Mouse (Mus musculus): ENCODE measurements around the gene Tspan31. TPM values are rescaled to one million over a fixed set of nuclear protein-coding genes. Genes with fewer than 3 reads are reported as not detected.
"Not testable (repeated sequence)": the region's sequence is repeated elsewhere in the genome, so short reads cannot be mapped to it uniquely, and the experiment has no call there.

Tspan31 gene
- polyA plus RNA-seq, 1 experiment from 2014 or later, result 148 TPM

GRCm38 (mm10) chr10:127071203-127071602 lies 1.1 kb upstream of the Tspan31 start:
- ATAC-seq (ENCODE audit: low FRiP score), result no peak
- Histone ChIP-seq H3K9ac (peak overlapping the region; percentile 77; the same call in 1 of the 2 replicates), H3K27me3 (peaks cover 14% of the 10 kb centered on the region), H3K4me2 (replicated peaks) (peak overlapping the region; percentile 96), H3K36me3 (peaks cover 22% of the 10 kb centered on the region), H3K4me1 (peaks cover 29% of the 10 kb centered on the region), H3K27ac (no peak overlapping the region), H3K9me3 (replicated peaks) (no peaks in the 10 kb centered on the region), H3K4me3 (peak overlapping the region; percentile 58)
- WGBS, result 78% methylated on average over 9 of the region's 9 CpGs

DNA sequence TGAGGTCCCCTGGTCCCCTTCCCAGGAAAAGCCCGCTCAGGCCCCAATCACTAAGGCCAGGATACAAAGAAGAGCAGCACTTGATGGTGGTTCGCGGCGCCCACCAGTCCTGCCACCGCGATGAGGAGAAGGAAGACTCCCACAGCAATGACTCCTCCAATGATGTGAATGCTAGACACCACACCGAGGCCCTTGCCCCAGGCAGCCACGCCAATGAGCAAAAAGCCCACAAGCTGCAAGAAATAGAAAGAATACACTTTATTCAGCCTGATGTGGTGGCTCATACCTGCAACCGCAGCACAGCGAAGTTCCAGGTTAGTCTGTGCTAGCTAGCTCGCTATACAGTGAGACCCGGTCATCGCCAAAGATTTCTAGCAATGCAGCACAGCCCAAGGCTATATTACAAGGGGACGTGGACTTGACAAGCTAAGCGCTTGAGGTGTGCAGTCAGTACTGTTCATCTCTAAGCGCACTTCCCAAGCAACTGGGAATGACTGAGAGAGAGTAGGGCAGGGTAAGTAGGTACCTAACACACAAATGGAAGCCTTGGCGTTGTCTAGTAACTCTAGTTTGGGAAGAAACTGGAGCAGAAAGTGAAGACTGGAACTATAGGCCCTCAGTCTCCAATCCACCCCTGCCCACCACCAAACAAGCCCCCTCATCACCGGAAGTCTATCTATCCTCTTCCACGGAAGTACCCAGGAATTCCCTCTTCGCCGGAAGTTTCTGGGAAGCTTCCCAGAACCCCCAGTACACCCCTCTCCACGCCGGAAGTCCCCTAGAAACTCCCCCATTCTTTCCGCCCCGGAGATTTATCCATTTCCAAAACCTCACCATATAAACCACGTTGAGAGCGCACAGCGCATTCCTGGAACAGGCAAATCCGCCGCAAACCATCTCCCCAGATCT lies 529 bp downstream of the Tspan31 start:
- Histone ChIP-seq H3K27me3 (no peaks in the 10 kb centered on the region), H3K9ac (peak overlapping the region; percentile 76), H3K9me3 (replicated peaks) (no peaks in the 10 kb centered on the region), H3K4me2 (replicated peaks) (peak overlapping the region; percentile 96), H3K27ac (peak overlapping the region; percentile 94), H3K4me3 (peak overlapping the region; percentile 58), H3K4me1 (peaks cover 43% of the 10 kb centered on the region), H3K36me3 (peaks cover 37% of the 10 kb centered on the region)
- 9% methylated on average over 30 of the region's 30 CpGs for WGBS
- ATAC-seq (ENCODE audit: low FRiP score), result peak; percentile 83

DNA sequence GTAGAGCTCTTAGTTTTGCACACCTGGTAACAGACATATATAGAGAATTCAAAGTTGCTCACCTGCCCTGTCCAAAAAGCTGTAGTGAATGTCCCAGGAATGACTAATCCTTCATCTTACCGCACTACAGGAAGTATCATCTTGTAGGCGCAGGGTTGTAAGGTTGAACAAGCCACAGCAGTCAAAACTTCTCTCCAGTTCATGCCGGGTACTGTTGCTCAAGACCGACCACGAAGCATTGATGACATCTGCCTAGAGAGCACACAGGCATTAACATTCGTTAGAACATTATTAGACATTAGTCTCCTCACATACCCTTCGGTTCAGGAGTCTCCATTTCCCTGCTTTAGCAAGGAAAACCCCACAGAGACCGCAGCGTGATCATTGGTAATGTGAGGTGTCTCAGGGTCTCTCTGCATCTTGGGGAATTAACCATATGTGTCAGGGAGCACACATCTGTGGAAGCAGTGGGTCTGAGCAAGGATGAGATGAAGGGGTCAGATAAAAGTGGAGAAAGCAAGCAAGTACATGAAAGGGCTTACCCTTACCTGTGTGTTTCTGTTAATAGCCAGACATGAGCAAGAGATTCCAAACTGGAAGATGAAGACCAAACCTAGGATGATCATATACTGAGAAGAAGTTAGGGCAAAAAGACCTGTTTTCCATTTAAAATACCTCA lies 1.6 kb downstream of the Tspan31 start:
- Histone ChIP-seq H3K4me1 (peaks cover 45% of the 10 kb centered on the region), H3K9me3 (replicated peaks) (no peaks in the 10 kb centered on the region), H3K27me3 (no peaks in the 10 kb centered on the region), H3K9ac (peak overlapping the region; percentile 76), H3K4me3 (peak overlapping the region; percentile 58), H3K27ac (peak overlapping the region; percentile 94; the same call in 1 of the 2 replicates), H3K4me2 (replicated peaks) (peak overlapping the region; percentile 96), H3K36me3 (peaks cover 37% of the 10 kb centered on the region)
- ATAC-seq (ENCODE audit: low FRiP score), result no peak
- WGBS, result 84% methylated on average over 9 of the region's 9 CpGs

- ATAC-seq (ENCODE audit: low FRiP score), result no peak
- Histone ChIP-seq H3K4me1 (peaks cover 49% of the 10 kb centered on the region), H3K9ac (no peak overlapping the region), H3K27me3 (no peaks in the 10 kb centered on the region), H3K9me3 (replicated peaks) (no peaks in the 10 kb centered on the region), H3K4me3 (no peak overlapping the region), H3K4me2 (replicated peaks) (no peak overlapping the region), H3K36me3 (peaks cover 37% of the 10 kb centered on the region), H3K27ac (peak overlapping the region; percentile 69)
- WGBS, result 90% methylated on average over 14 of the region's 14 CpGs
Measured at GRCm38 (mm10) chr10:127066519-127067018, 3.5 kb downstream of the Tspan31 start.

GRCm38 (mm10) chr10:127065981-127066380 lies 4.1 kb downstream of the Tspan31 start:
- 91% methylated on average over 9 of the region's 9 CpGs for WGBS
- no peak overlapping the region for H3K4me3 ChIP-seq

GRCm38 (mm10) chr10:127063913-127064870 lies 5.9 kb downstream of the Tspan31 start:
- ATAC-seq (ENCODE audit: low FRiP score), result no peak; the same call in 1 of the 2 replicates
- Histone ChIP-seq H3K27ac (peak overlapping the region; percentile 87), H3K27me3 (0 out of 2 replicates have a peak, but pooled peaks cover under 1% of the 10 kb centered on the region), H3K9ac (peak overlapping the region; percentile 95), H3K4me3 (peak overlapping the region; percentile 85), H3K36me3 (peaks cover 37% of the 10 kb centered on the region), H3K9me3 (replicated peaks) (no peaks in the 10 kb centered on the region), H3K4me2 (replicated peaks) (peak overlapping the region; percentile 86), H3K4me1 (peaks cover 52% of the 10 kb centered on the region)
- WGBS, result 15% methylated on average over 37 of the region's 37 CpGs

More at GRCm38 (mm10) chr10:127065981-127066380, 4.1 kb downstream of the Tspan31 start:
- Histone ChIP-seq H3K27me3 (no peaks in the 10 kb centered on the region), H3K36me3 (peaks cover 37% of the 10 kb centered on the region), H3K27ac (no peak overlapping the region), H3K4me1 (peaks cover 51% of the 10 kb centered on the region), H3K4me2 (replicated peaks) (no peak overlapping the region), H3K9me3 (replicated peaks) (no peaks in the 10 kb centered on the region), H3K9ac (peak overlapping the region; percentile 18; the same call in 1 of the 2 replicates)
- no peak for ATAC-seq (ENCODE audit: low FRiP score)

DNA sequence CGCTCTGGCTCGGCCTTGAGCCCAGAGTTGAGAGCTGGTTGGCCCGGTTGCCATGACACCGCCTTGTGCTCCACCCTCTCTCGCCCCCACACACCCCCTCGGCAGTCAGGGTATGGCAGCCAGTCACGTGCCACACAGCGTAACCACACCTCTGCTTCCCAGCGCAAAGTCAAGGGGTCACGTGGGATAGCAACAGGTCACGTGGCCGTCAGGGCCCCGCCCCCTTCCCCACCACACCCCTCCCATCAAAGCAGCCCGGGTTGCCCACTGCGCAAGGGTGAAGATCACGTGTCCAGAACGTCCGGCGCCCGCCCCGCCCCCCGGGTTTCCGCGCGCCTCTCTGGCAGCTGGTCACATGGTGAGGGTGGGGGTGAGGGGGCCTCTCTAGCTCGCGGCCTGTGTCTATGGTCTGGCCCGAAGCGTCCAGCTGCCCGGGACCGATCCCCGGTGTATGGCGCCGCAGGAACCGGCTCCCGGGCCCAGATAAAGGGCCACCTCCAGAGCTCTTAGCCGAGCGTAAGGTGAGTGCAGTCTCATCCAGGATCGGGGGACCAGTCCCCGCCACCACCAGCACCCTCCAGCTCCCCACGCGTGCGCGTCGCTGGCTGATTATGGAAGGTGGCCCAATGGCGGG lies 6.7 kb downstream of the Tspan31 start, which contains the start of gene Cdk4:
Cdk4 (plus strand) TSS at position 296 of the 634 bp plus-strand sequence.
- H3K4me3 ChIP-seq, result peak within 1 kb of the TSS; percentile 85
- peak within 1 kb of the TSS; percentile 86 for H3K4me2 ChIP-seq (replicated peaks)
- ATAC-seq (ENCODE audit: low FRiP score), result peak; percentile 92
- H3K9ac ChIP-seq, result peak within 1 kb of the TSS; percentile 95
- H3K36me3 ChIP-seq, result peaks cover 36% of the 10 kb centered on the region
- peak within 1 kb of the TSS; percentile 87 for H3K27ac ChIP-seq
- H3K27me3 ChIP-seq, result 0 out of 2 replicates have a peak, but pooled peaks cover 4% of the 10 kb centered on the region
- H3K9me3 ChIP-seq (replicated peaks), result no peaks in the 10 kb centered on the region
- WGBS, result under 1% methylated on average over 45 of the region's 46 CpGs
- H3K4me1 ChIP-seq, result peaks cover 51% of the 10 kb centered on the region

DNA sequence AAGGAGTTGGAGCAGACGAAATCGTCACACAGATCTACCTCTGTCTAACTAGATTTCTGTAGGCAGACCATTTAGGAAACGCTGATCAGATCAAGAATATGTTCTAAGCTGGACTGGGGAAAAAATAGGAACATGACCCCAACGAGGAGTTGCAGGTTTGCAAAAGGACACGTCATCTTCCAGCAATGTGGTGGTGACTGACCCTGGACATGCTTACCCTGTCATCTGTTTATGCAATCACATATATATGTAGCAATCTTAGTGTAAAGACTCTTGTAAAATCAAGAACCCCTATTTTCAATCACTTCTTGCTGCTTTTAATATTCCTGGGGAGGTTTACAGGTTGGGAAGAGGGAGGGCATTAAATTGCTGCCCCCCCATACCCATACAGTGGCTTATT lies 7.6 kb downstream of the Tspan31 start:
- Histone ChIP-seq H3K4me1 (peaks cover 51% of the 10 kb centered on the region), H3K27ac (peak overlapping the region; percentile 72; the same call in 1 of the 2 replicates)

GRCm38 (mm10) chr10:127062101-127062500 lies 8.0 kb downstream of the Tspan31 start:
- H3K27me3 ChIP-seq; ATAC-seq (ENCODE audit: low FRiP score); H3K4me2 ChIP-seq (replicated peaks); H3K9ac ChIP-seq; H3K9me3 ChIP-seq (replicated peaks); H3K27ac ChIP-seq; H3K4me3 ChIP-seq: not testable (repeated sequence)
- Histone ChIP-seq H3K36me3 (peaks cover 30% of the 10 kb centered on the region), H3K4me1 (peaks cover 51% of the 10 kb centered on the region)
- WGBS, result 89% methylated on average over 4 of the region's 4 CpGs

More for the DNA sequence above, 7.6 kb downstream of the Tspan31 start:
- Histone ChIP-seq H3K9ac (no peak overlapping the region), H3K4me3 (no peak overlapping the region), H3K4me2 (replicated peaks) (no peak overlapping the region), H3K9me3 (replicated peaks) (no peaks in the 10 kb centered on the region), H3K27me3 (0 out of 2 replicates have a peak, but pooled peaks cover 4% of the 10 kb centered on the region), H3K36me3 (peaks cover 30% of the 10 kb centered on the region)
- WGBS, result 81% methylated on average over 5 of the region's 5 CpGs
- ATAC-seq (ENCODE audit: low FRiP score), result no peak

GRCm38 (mm10) chr10:127061513-127061912 lies 8.6 kb downstream of the Tspan31 start:
- 73% methylated on average over 2 of the region's 2 CpGs for WGBS
- peak overlapping the region; percentile 94; the same call in 1 of the 2 replicates for H3K4me3 ChIP-seq

More at GRCm38 (mm10) chr10:127061513-127061912, 8.6 kb downstream of the Tspan31 start:
- H3K27ac ChIP-seq, result peak overlapping the region; percentile 97
- no peaks in the 10 kb centered on the region for H3K9me3 ChIP-seq (replicated peaks)
- no peak overlapping the region for H3K9ac ChIP-seq
- H3K4me1 ChIP-seq, result peaks cover 47% of the 10 kb centered on the region
- ATAC-seq (ENCODE audit: low FRiP score), result no peak
- H3K36me3 ChIP-seq, result peaks cover 28% of the 10 kb centered on the region
- H3K27me3 ChIP-seq, result 0 out of 2 replicates have a peak, but pooled peaks cover 4% of the 10 kb centered on the region
- peak overlapping the region; percentile 94 for H3K4me2 ChIP-seq (replicated peaks)
